Mouse (Mus musculus) embryo, embryonic 10 days (tissue): ENCODE measurements around the gene Fbxl22.
A peak's percentile ranks its signal among the peaks of the same experiment; 100 is the strongest.

Experiments
- DNase-seq: peaks from one replicate; pipeline ENCODE4 v3.0.0-alpha.2; 2015; ENCODE audit warnings: low spot score

Fbxl22 gene

GRCm38 (mm10) chr9:66506424-66506823 is 8.0 kb downstream of the Fbxl22 start:
- no peak for DNase-seq

GRCm38 (mm10) chr9:66506011-66506410 is 8.4 kb downstream of the Fbxl22 start:
- DNase-seq = peak; percentile 77

DNA sequence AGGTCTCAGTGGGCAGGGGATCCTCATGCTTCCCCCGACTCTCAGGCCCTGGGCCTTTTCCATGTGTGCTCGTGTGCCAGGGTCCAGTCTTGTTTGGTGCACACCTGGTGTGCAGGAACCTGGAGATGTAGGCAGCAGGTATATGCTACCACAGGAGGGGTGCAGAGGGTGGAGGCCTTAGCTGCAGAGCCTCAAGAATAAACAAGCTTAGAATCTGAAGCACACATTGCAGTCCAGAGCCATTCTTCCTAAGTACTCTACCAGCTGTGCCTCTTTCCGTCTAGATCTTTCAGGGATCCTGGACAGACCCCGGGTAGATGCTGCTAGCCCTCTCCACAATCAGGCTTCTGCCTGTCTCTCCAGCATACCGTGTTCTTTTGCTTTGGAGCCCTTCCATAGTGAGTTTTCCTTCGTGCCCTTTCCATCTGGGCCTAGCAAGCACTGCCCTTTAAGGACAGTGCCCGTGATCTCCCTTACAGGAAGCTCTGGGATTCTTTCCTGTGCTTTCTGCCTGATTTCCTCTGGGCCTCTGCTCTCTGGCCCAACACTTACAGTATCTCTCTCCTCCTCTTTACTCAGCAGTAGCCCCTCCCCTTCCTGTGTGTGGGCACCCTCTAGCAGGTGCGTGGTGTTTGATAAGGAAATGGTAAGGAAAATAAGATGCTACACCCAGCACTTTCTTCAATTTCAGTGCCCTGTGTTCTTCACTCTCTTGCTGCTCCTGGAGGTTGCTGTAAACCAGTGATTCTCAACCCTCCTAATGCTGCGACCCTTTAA is 9.1 kb downstream of the Fbxl22 start:
- DNase-seq = no peak

- DNase-seq = no peak
Observed at GRCm38 (mm10) chr9:66504518-66504917, 9.9 kb downstream of the Fbxl22 start.

DNA sequence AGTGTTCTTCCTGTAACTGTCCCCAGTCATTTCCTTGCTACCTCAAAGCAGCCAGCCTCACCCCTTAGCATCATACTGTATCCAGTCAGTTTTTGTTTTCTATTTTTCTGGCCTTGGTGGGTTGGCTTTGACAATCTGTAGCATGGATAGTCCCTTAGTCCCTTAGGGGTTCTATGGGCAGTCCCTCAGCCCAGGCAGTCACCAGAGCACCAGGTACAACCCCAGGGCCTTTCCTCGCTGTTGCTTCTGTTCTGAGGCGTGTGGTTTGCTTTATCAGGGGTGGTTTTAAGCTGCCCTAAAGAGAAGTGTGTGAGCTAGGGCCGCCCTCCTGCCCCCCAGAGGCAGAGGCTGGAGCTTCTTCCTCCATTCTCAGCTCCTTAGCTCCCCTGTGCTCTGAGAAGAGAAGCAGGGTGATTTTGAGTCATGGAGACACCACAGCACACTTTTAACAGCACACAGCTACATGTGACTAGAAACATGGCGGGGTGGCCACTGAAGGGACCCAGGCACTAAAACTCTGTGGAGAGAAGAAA is 10.4 kb downstream of the Fbxl22 start:
- DNase-seq = no peak

GRCm38 (mm10) chr9:66501248-66501647 is 13.1 kb downstream of the Fbxl22 start:
- no peak for DNase-seq

DNA sequence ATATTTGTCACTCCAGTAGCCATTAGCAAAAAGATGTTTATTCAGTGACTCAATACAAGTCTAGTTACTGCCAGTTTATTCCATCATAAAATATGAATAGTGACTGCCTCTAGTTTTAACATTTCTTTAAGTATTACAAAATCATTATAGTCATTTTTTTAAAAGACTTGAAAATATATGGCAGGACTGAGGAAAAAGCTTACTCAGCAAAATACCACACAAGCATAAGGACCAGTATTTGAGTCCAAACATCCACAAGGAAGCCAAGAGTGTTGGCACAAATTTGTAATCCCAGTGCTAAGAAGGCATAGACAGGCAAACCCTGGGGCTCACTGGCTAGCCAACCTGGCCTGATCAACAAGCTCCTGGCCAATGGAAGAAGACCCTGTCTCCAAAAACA is 20.4 kb downstream of the Fbxl22 start:
- DNase-seq = no peak

DNA sequence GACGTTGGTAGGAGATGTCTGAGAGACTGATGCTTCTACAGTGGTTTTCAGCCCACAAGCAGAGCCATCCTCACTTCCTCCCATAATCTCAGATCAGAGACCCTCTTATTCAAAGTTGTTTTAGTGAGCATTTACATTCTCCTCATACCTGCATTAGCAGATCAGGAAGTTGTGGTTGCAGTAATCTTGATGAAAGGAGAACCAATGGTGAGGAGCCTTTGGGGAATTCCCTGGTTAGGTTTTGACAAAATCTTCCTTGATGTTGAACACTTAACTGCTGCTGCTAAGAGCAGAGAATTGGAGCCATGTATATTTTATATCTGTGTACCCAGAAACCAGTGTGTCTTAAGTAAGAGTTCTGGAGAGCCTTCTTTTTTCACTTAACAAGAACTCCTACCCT is 22.0 kb downstream of the Fbxl22 start:
- no peak for DNase-seq

DNA sequence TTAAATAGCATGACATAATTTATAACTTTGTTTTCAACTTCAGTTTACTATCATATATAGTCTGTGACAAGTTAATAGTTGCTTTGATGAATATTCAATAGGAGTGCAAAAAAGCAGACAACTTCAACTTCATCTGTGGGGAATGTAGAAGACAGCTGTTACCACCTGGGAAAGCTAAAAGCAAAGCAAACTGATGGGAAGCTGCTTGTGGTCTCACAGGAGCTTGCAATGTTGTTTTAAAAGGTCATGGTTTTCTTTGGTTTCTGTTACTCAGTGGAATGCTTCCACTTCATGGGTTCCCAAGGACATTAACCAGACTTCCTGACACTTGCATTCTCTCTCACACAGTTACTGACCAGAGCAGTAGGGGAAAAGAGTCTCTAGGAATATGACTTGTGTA is 25.6 kb downstream of the Fbxl22 start:
- no peak for DNase-seq

DNA sequence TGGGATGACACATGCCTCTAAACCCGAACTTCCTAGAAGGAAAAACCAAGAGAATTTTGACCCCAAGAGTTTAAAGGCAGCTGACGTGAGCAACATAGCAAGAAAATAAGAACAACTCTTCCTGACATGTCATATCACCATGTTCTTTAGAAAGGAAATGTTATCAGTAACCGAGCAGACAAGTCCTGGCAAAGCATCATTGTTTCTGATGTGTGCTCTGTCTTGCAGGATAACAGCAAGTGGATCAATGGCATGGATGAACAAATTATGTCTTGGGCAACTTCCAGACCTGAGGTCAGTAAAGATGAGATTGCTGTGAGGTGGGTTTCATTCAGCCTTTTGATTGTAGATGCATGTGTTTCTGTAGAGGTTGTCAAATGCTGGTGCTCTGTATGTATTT is 31.0 kb downstream of the Fbxl22 start:
- no peak for DNase-seq

DNA sequence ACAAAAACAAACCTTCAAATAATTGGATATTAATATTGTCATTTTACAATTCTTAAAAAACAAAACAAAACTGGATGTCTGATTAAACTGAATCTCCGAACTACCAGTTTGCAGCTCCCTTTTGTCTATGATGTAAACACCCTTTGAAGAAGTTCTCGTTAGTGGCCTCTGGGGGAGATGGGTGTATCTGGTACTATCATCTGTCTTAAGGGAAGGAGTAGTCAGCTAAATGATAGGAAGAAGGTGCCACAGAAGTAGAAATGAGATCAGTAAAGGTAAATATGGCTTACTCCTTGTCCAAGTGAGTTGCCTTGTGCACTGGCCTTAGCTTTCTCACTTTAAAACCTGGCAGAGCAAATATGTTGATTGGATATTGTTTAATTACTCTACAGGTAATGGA is 36.6 kb downstream of the Fbxl22 start:
- no peak for DNase-seq

GRCm38 (mm10) chr9:66465087-66465486 is 49.3 kb downstream of the Fbxl22 start:
- DNase-seq = peak; percentile 64
